ENCODE assay signal across 10 mouse cellular contexts in genomic region chr10:61272631-61273030, GRCm38 (mm10). TPM values are rescaled to one million over a fixed set of nuclear protein-coding genes. Genes with fewer than 3 reads are reported as not detected.
A peak's percentile ranks its signal among the peaks of the same experiment; 100 is the strongest.
DNase-seq lines count a peak whose midpoint lies in the region; ATAC-seq lines count a peak whose summit lies in the region.
"Had no signal": no experiment of that assay in that cellular context is flagged by ENCODE, and none has a peak within 500 bp of the region (broad histone marks: within the 10 kb centered on the region; RNA-seq: fewer than 3 reads in every experiment).

No protein-coding gene starts in this region.

- H3K36me3 ChIP-seq in heart, embryonic 15.5 days: no peaks in the 10 kb centered on the region
- no peaks in the 10 kb centered on the region for H3K36me3 ChIP-seq in hindbrain, embryonic 13.5 days
- no peaks in the 10 kb centered on the region for H3K36me3 ChIP-seq in midbrain, embryonic 13.5 days

- ATAC-seq in heart, embryonic 15.5 days (replicated peaks; ENCODE audit: insufficient number of reproducible peaks, insufficient read depth, low FRiP score, low read depth): no peak
- 0 out of 2 replicates have a peak, but pooled peaks have one; percentile 2 for ATAC-seq in hindbrain, embryonic 13.5 days (ENCODE audit: low FRiP score)
- ATAC-seq in midbrain, embryonic 13.5 days: no peak; the same call in 1 of the 2 replicates

- H3K27ac ChIP-seq in heart, embryonic 15.5 days: peak overlapping the region; percentile 57
- H3K27ac ChIP-seq in hindbrain, embryonic 13.5 days: no peak overlapping the region
- H3K27ac ChIP-seq in midbrain, embryonic 13.5 days: no peak overlapping the region

- H3K4me2 ChIP-seq in heart, embryonic 15.5 days: peak overlapping the region; percentile 97
- peak overlapping the region; percentile 92 for H3K4me2 ChIP-seq in hindbrain, embryonic 13.5 days
- H3K4me2 ChIP-seq in midbrain, embryonic 13.5 days (replicated peaks): peak overlapping the region; percentile 96

- WGBS in heart, embryonic 15.5 days: 41% methylated on average over 5 of the region's 5 CpGs
- 43% methylated on average over 5 of the region's 5 CpGs for WGBS in hindbrain, embryonic 13.5 days
- 41% methylated on average over 5 of the region's 5 CpGs for WGBS in midbrain, embryonic 13.5 days

- no peak for DNase-seq in heart, postnatal 36 days
- peak; percentile 56 for DNase-seq in NIH3T3 (ENCODE audit: low read depth)
- no peak for DNase-seq in urinary bladder, postnatal 36 days (ENCODE audit: low spot score in 2 of 2)
- no peak for DNase-seq in left cerebral cortex, adult 18-20 months (ENCODE audit: low spot score in 2 of 2)
- no peak for DNase-seq in cerebellum, postnatal 25 days

- 0 out of 2 replicates have a peak, but pooled peaks cover 4% of the 10 kb centered on the region for H3K27me3 ChIP-seq in heart, embryonic 15.5 days
- peaks cover 54% of the 10 kb centered on the region for H3K27me3 ChIP-seq in hindbrain, embryonic 13.5 days
- peaks cover 47% of the 10 kb centered on the region for H3K27me3 ChIP-seq in midbrain, embryonic 13.5 days

- intact Hi-C loops in heart, postnatal 36 days (cut with DNase I): loop anchor here (5.0 kb wide), 1 partner anchor 60 kb away; no protein-coding TSS in a partner anchor

- peak overlapping the region; percentile 72 for H3K9ac ChIP-seq in heart, embryonic 15.5 days
- peak overlapping the region; percentile 69 for H3K9ac ChIP-seq in hindbrain, embryonic 13.5 days
- H3K9ac ChIP-seq in midbrain, embryonic 13.5 days (replicated peaks): peak overlapping the region; percentile 57; the same call in 1 of the 2 replicates

- peak overlapping the region; percentile 60 for H3K4me3 ChIP-seq in heart, embryonic 15.5 days
- H3K4me3 ChIP-seq in hindbrain, embryonic 13.5 days: peak overlapping the region; percentile 55
- H3K4me3 ChIP-seq in midbrain, embryonic 13.5 days (replicated peaks): peak overlapping the region; percentile 49

- H3K9me3 ChIP-seq in heart, embryonic 15.5 days (replicated peaks): no peaks in the 10 kb centered on the region
- no peaks in the 10 kb centered on the region for H3K9me3 ChIP-seq in hindbrain, embryonic 13.5 days
- no peaks in the 10 kb centered on the region for H3K9me3 ChIP-seq in midbrain, embryonic 13.5 days

- H3K4me1 ChIP-seq in heart, embryonic 15.5 days (replicated peaks): peaks cover 30% of the 10 kb centered on the region
- peaks cover 13% of the 10 kb centered on the region for H3K4me1 ChIP-seq in hindbrain, embryonic 13.5 days (replicated peaks)
- H3K4me1 ChIP-seq in midbrain, embryonic 13.5 days (replicated peaks): peaks cover 10% of the 10 kb centered on the region; the same call in 1 of the 2 replicates

RNA-seq across cellular contexts. Expression of gene Adamts14, which starts 0.6 kb away (rescaled TPM):
- polyA plus RNA-seq in heart, embryonic 15.5 days (2015; fragmentation: Nextera tagmentation; extraction: Ambion mirVana): 1.4 and 2.3 TPM in 2 replicates
- 1 to 10 TPM in 1 of 2 experiments, under 1 TPM in 1; 0.83 to 1.9 TPM for total RNA-seq in heart, postnatal 36 days (2021)
- polyA plus RNA-seq in hindbrain, embryonic 13.5 days (2015; fragmentation: Nextera tagmentation; extraction: Ambion mirVana): 0.14 and 0.31 TPM in 2 replicates
- polyA plus RNA-seq in midbrain, embryonic 13.5 days (2015; fragmentation: Nextera tagmentation; extraction: Ambion mirVana): 0.24 and 0.28 TPM in 2 replicates
- under 1 TPM; 0.14 to 0.23 TPM for total RNA-seq in left cerebral cortex, adult 18-20 months (2021)

RNA-seq across cellular contexts. Expression of gene Prf1, which starts 25.0 kb away (rescaled TPM):
- polyA plus RNA-seq in heart, embryonic 15.5 days (2015; fragmentation: Nextera tagmentation; extraction: Ambion mirVana): 0.09 TPM in 1 of 2 replicates, not detected in the other
- under 1 TPM in 1 of 2 experiments, not detected in 1; 0.11 TPM for total RNA-seq in heart, postnatal 36 days (2021)
- polyA plus RNA-seq in hindbrain, embryonic 13.5 days (2015; fragmentation: Nextera tagmentation; extraction: Ambion mirVana): 0.06 TPM in 1 of 2 replicates, not detected in the other
- not detected in 2 replicates for polyA plus RNA-seq in midbrain, embryonic 13.5 days (2015; fragmentation: Nextera tagmentation; extraction: Ambion mirVana)
- not detected for total RNA-seq in left cerebral cortex, adult 18-20 months (2021)
- total RNA-seq: layer of hippocampus, adult 8-10 months had no signal
- polyA plus RNA-seq: cortical plate, adult 2 months had no signal
